ENCODE assay signal across 30 mouse cellular contexts in genomic region chr13:55555921-55556320, GRCm38 (mm10).
"Had no signal": no experiment of that assay in that cellular context is flagged by ENCODE, and none has a peak within 500 bp of the region (broad histone marks: within the 10 kb centered on the region; RNA-seq: fewer than 3 reads in every experiment).

No protein-coding gene starts in this region.

- DNase-seq: heart, postnatal 10 days; heart, postnatal 14 days; heart, postnatal 36 days; heart, postnatal 4 days; kidney, adult 11 months; kidney, adult 18-20 months; kidney, adult 2 months; kidney, adult 8-10 months; kidney, adult 9 months; kidney, postnatal 10 days; kidney, postnatal 14 days; kidney, postnatal 25 days; kidney, postnatal 36 days; kidney, postnatal 4 days; layer of hippocampus, adult 9-11 months; layer of hippocampus, postnatal 36 days had no signal

- H3K4me3 ChIP-seq: heart, embryonic 12.5 days; heart, embryonic 13.5 days; heart, embryonic 15.5 days; hindbrain, embryonic 10.5 days; hindbrain, embryonic 12.5 days; hindbrain, embryonic 13.5 days; hindbrain, embryonic 15.5 days; intestine, embryonic 15.5 days; kidney, embryonic 15.5 days; layer of hippocampus, adult 2 months; left cerebral cortex, adult 2 months had no signal

- H3K27me3 ChIP-seq: heart, embryonic 12.5 days; heart, embryonic 13.5 days; heart, embryonic 15.5 days; hindbrain, embryonic 12.5 days; hindbrain, embryonic 13.5 days; hindbrain, embryonic 15.5 days; intestine, embryonic 15.5 days; kidney, embryonic 15.5 days had no signal

- H3K4me1 ChIP-seq: heart, embryonic 12.5 days; heart, embryonic 13.5 days; heart, embryonic 15.5 days; hindbrain, embryonic 10.5 days; hindbrain, embryonic 12.5 days; hindbrain, embryonic 15.5 days; intestine, embryonic 15.5 days; kidney, embryonic 15.5 days had no signal

- H3K9me3 ChIP-seq: heart, embryonic 12.5 days; heart, embryonic 13.5 days; heart, embryonic 15.5 days; hindbrain, embryonic 10.5 days; hindbrain, embryonic 12.5 days; hindbrain, embryonic 13.5 days; hindbrain, embryonic 15.5 days; intestine, embryonic 15.5 days; kidney, embryonic 15.5 days had no signal

- H3K27ac ChIP-seq: heart, embryonic 13.5 days; heart, embryonic 15.5 days; hindbrain, embryonic 10.5 days; hindbrain, embryonic 12.5 days; hindbrain, embryonic 13.5 days; hindbrain, embryonic 14.5 days; hindbrain, embryonic 15.5 days; hindbrain, postnatal 0 days; intestine, embryonic 15.5 days; kidney, embryonic 15.5 days; kidney, postnatal 0 days; layer of hippocampus, adult 2 months; left cerebral cortex, adult 2 months had no signal
